Mouse (Mus musculus): ENCODE measurements around the gene Zfp317. TPM values are rescaled to one million over a fixed set of nuclear protein-coding genes. Genes with fewer than 3 reads are reported as not detected.
"Not testable (repeated sequence)": the region's sequence is repeated elsewhere in the genome, so short reads cannot be mapped to it uniquely, and the experiment has no call there.

Gene Zfp317
- polyA plus RNA-seq (2015; fragmentation: Nextera tagmentation; extraction: Ambion mirVana) = 38.4 and 38.6 TPM in 2 replicates

- Histone ChIP-seq H3K27me3 (no peaks in the 10 kb centered on the region), H3K9ac (peak within 1 kb of the TSS; percentile 68), H3K9me3 (no peaks in the 10 kb centered on the region), H3K4me1 (replicated peaks) (no peaks in the 10 kb centered on the region), H3K27ac (peak within 1 kb of the TSS; percentile 77), H3K36me3 (peaks cover 16% of the 10 kb centered on the region), H3K4me2 (peak within 1 kb of the TSS; percentile 46), H3K4me3 (peak within 1 kb of the TSS; percentile 54)
- peak; percentile 99 for ATAC-seq (ENCODE audit: low FRiP score)
- WGBS = 2% methylated on average over 35 of the region's 35 CpGs
Measured at GRCm38 (mm10) chr9:19621843-19622822, at the start of gene Zfp317. Gene Zfp317, plus strand, starts transcription at chr9:19622102.

DNA sequence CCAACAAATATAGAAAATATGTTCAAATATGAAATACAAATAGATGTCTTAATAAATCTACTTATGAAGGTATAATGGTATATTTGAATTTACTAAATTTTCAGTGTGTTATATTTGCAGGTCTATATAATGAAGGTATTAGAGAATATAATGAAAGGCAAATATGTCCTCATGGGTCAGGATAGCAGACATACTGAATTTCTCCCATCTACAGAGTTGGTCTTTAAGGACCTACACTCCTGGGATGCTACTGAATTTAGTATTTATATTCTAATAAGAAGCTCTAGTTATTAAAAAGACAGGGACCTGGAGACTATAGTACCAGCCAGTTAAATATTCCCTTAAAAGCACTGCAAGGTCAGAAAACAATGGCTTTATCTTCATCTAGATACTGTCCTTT, 39.6 kb upstream of the Zfp317 start, which contains the start of gene Olfr855:
Olfr855 (plus strand) TSS at position 301 of the 400 bp plus-strand sequence.
- Histone ChIP-seq H3K4me1 (replicated peaks) (no peaks in the 10 kb centered on the region), H3K9ac (no peak within 1 kb of the TSS), H3K27ac (no peak within 1 kb of the TSS), H3K9me3 (0 out of 2 replicates have a peak, but pooled peaks cover 2% of the 10 kb centered on the region), H3K4me2 (no peak within 1 kb of the TSS), H3K36me3 (no peaks in the 10 kb centered on the region), H3K27me3 (no peaks in the 10 kb centered on the region), H3K4me3 (no peak within 1 kb of the TSS)
- no peak for ATAC-seq (ENCODE audit: low FRiP score)

DNA sequence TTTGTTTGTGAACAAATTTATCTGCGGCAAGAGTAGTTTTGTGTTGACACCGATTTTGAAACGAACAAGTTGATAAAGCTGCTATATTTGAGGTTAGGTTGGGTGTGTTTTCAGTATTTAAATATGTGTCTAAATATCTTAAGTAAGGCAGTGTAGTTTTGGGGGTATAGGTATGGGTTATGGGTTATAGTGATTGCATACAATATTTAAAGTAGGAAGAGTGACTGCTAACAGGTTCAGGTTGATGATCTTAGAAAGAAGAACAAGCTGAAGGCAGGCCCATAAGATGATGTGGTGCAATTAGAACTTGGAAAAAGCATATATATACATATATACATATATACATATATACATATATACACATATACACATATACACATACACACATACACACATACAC, 605 bp upstream of the Zfp317 start:
- WGBS = 97% methylated on average over 3 of the region's 3 CpGs
- H3K4me3 ChIP-seq = no peak overlapping the region
- no peaks in the 10 kb centered on the region for H3K9me3 ChIP-seq
- 0 out of 2 replicates have a peak overlapping the region, but pooled peaks have one; percentile 13 for H3K4me2 ChIP-seq
- peaks cover 11% of the 10 kb centered on the region for H3K36me3 ChIP-seq
- no peak overlapping the region for H3K9ac ChIP-seq
- no peaks in the 10 kb centered on the region for H3K4me1 ChIP-seq (replicated peaks)
- ATAC-seq (ENCODE audit: low FRiP score) = peak; percentile 30; the same call in 1 of the 2 replicates
- H3K27ac ChIP-seq = no peak overlapping the region
- no peaks in the 10 kb centered on the region for H3K27me3 ChIP-seq

DNA sequence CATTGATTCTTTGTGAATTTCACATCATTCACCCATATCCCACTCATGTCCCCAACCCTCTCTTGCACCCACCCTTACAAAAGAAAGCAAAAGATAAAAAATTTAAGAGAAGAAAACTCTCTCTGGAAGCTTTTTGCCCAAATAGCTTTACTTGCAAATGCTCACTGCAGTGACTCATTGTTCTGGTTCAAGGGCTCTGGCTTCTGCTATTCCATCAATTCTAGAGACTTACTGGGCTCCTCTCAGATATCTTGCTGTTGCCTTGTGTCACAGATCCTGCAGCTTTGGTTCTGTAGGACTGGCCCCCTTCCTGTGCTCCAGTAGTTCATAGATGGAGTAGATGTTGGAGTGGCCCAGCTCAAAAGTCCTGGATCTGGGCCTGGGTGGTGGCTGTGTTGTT, 7.7 kb downstream of the Zfp317 start:
- Histone ChIP-seq H3K27ac (no peak overlapping the region), H3K36me3 (peaks cover 36% of the 10 kb centered on the region), H3K4me3 (no peak overlapping the region), H3K4me2 (no peak overlapping the region), H3K4me1 (replicated peaks) (no peaks in the 10 kb centered on the region), H3K27me3 (no peaks in the 10 kb centered on the region), H3K9ac (no peak overlapping the region), H3K9me3 (no peaks in the 10 kb centered on the region)
- no peak for ATAC-seq (ENCODE audit: low FRiP score)

DNA sequence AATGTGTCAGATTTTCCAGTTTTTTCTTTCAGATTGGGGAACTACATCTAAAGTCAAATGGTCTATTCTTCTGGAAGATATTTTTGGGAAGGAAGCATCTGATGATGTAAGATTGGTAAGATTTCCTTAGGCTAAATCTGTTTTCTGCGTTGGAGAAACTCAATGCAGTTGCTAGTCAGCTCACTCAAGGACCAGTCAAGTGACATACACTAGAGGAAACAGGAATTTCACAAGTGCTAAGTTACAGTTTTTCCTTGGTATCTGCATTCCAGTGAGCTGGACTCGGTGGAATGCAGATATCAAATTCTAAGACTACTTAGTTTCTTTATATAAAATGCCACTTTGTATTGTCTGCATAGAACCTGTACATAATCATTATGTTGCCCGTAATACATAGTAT, 23.3 kb downstream of the Zfp317 start:
- Histone ChIP-seq H3K27ac (no peak overlapping the region), H3K36me3 (peaks cover 75% of the 10 kb centered on the region), H3K9me3 (no peaks in the 10 kb centered on the region), H3K4me2 (no peak overlapping the region), H3K9ac (no peak overlapping the region), H3K27me3 (no peaks in the 10 kb centered on the region), H3K4me3 (no peak overlapping the region), H3K4me1 (replicated peaks) (no peaks in the 10 kb centered on the region)
- ATAC-seq (ENCODE audit: low FRiP score) = no peak
- 94% methylated on average over 3 of the region's 3 CpGs for WGBS

- 90% methylated on average over 6 of the region's 6 CpGs for WGBS
- Histone ChIP-seq H3K27me3 (no peaks in the 10 kb centered on the region), H3K27ac (no peak overlapping the region), H3K36me3 (no peaks in the 10 kb centered on the region), H3K9ac (no peak overlapping the region), H3K9me3 (peaks cover 8% of the 10 kb centered on the region), H3K4me3 (no peak overlapping the region), H3K4me1 (replicated peaks) (no peaks in the 10 kb centered on the region), H3K4me2 (no peak overlapping the region)
- ATAC-seq (ENCODE audit: low FRiP score) = no peak
Measured at GRCm38 (mm10) chr9:19690281-19690680, 68.4 kb downstream of the Zfp317 start.

GRCm38 (mm10) chr9:19691426-19691825, 69.5 kb downstream of the Zfp317 start:
- WGBS = 86% methylated on average over 1 of the region's 1 CpGs
- Histone ChIP-seq H3K9me3 (peaks cover 8% of the 10 kb centered on the region), H3K9ac (no peak overlapping the region), H3K4me1 (replicated peaks) (no peaks in the 10 kb centered on the region), H3K27me3 (no peaks in the 10 kb centered on the region), H3K27ac (no peak overlapping the region), H3K36me3 (no peaks in the 10 kb centered on the region), H3K4me2 (no peak overlapping the region), H3K4me3 (no peak overlapping the region)
- no peak for ATAC-seq (ENCODE audit: low FRiP score)

DNA sequence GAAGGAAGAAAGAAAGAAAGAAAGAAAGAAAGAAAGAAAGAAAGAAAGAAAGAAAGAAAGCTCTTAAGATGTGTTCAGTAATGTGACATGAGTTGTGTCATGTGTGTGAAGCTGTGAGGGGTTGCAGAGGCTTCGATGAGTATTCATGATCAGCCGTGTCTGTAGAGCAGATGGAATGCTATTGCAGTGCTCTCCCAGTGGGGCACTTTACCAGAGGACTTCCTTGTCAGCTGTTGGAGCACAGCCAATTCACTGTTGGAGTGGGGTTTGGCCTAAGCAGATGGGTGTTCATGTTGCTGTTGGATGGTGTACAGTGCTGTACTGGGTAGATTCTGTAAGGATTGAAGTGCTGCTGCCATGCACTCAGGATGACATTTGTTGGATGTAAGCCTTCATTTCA, 70.5 kb downstream of the Zfp317 start:
- Histone ChIP-seq H3K9ac (no peak overlapping the region), H3K9me3 (peaks cover 8% of the 10 kb centered on the region), H3K4me1 (replicated peaks) (no peaks in the 10 kb centered on the region), H3K4me2 (no peak overlapping the region), H3K27me3 (no peaks in the 10 kb centered on the region), H3K4me3 (no peak overlapping the region), H3K36me3 (no peaks in the 10 kb centered on the region), H3K27ac (no peak overlapping the region)
- ATAC-seq (ENCODE audit: low FRiP score) = no peak
- 86% methylated on average over 2 of the region's 2 CpGs for WGBS

DNA sequence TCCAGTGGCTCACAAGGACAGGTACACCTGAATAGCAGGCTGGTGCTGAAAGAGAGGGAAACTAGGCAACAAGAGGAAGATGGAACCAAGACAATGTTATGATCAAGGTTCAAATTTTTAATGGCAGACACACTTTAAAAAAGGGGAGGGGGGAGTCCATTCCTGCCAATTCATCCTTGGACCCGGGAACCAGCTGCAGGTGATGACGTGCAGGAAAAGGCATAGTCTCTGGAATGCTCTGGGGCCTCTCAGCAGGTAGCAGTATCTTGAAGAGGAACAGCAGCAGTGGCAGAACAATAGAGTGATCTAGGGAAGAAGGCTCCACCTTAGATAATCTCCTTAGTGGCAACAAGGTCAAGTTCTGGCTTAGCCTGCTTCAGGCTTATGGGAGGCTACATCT, 72.4 kb downstream of the Zfp317 start:
- not testable (repeated sequence) for ATAC-seq (ENCODE audit: low FRiP score); H3K9ac ChIP-seq; H3K36me3 ChIP-seq; H3K27ac ChIP-seq; H3K4me2 ChIP-seq; H3K9me3 ChIP-seq; H3K4me1 ChIP-seq (replicated peaks); H3K27me3 ChIP-seq; H3K4me3 ChIP-seq
- 52% methylated on average over 2 of the region's 2 CpGs for WGBS

GRCm38 (mm10) chr9:19694898-19695379, 73.0 kb downstream of the Zfp317 start:
- H3K4me1 ChIP-seq (replicated peaks); H3K9ac ChIP-seq; H3K9me3 ChIP-seq; H3K27me3 ChIP-seq; H3K27ac ChIP-seq; H3K4me2 ChIP-seq; H3K36me3 ChIP-seq; H3K4me3 ChIP-seq; ATAC-seq (ENCODE audit: low FRiP score): not testable (repeated sequence)
- WGBS = 69% methylated on average over 9 of the region's 9 CpGs
